Mouse (Mus musculus) lung, embryonic 14.5 days (tissue): ENCODE measurements around the gene Tspan9. TPM values are rescaled to one million over a fixed set of nuclear protein-coding genes. Genes with fewer than 3 reads are reported as not detected.
A peak's percentile ranks its signal among the peaks of the same experiment; 100 is the strongest.

Experiments used
- ATAC-seq: fragments of 200-750 bp; cut with Nextera tagmentation; 2 replicates; pipeline ENCODE4 v1.8.0; 2017; ENCODE audit warnings: mild to moderate bottlenecking, moderate TSS enrichment, moderate library complexity; ENCODE audit not compliant: insufficient read depth
- DNase-seq: peaks from one replicate; pipeline ENCODE4 v3.0.0-alpha.2; 2015
- H3K27ac ChIP-seq: fragments of 300-500 bp; sonication (generic); 2 replicates; pipeline ENCODE4 v1.5.1; 2014; ENCODE audit warnings: low read depth, mild to moderate bottlenecking, moderate library complexity
- H3K27me3 ChIP-seq: fragments of 300-500 bp; sonication (generic); 2 replicates; pipeline ENCODE4 v1.6.1; 2014; ENCODE audit warnings: low read length, control low read depth; ENCODE audit not compliant: insufficient read depth
- H3K36me3 ChIP-seq: fragments of 300-500 bp; sonication (generic); 2 replicates; pipeline ENCODE4 v1.6.1; 2014; ENCODE audit warnings: control low read depth; ENCODE audit not compliant: insufficient read depth
- H3K4me1 ChIP-seq: fragments of 300-500 bp; sonication (generic); 2 replicates; pipeline ENCODE4 v1.6.1; 2014; ENCODE audit warnings: antibody characterized with exemption, control low read depth; ENCODE audit not compliant: insufficient read depth
- H3K4me2 ChIP-seq: fragments of 300-500 bp; sonication (generic); 2 replicates; pipeline ENCODE4 v1.6.1; 2014; ENCODE audit warnings: mild to moderate bottlenecking
- H3K4me3 ChIP-seq: fragments of 300-500 bp; sonication (generic); 2 replicates; pipeline ENCODE4 v1.5.1; 2014; ENCODE audit warnings: low read depth, low read length
- H3K9ac ChIP-seq: fragments of 300-500 bp; sonication (generic); 2 replicates; pipeline ENCODE4 v1.6.1; 2014
- H3K9me3 ChIP-seq: fragments of 300-500 bp; sonication (generic); 2 replicates; pipeline ENCODE4 v1.6.1; 2016; ENCODE audit warnings: low read depth, low read length, control low read depth
- CTCF ChIP-seq: IDR thresholded peaks from 2 replicates; pipeline ENCODE4 v1.5.1; 2016; ENCODE audit warnings: antibody characterized with exemption, low read depth
- WGBS: fragments of 180-500 bp; shearing (Covaris S2); extraction: QIAGEN DNeasy Blood & Tissue Kit; methylation state at CpG from one replicate; pipeline ENCODE4 v1.1.7; 2014; 5-methylcytosine and 5-hydroxymethylcytosine counted together
- polyA plus RNA-seq: library from polyadenylated mRNA; unstranded; fragments of >200 nt; fragmentation: Nextera tagmentation; extraction: Ambion mirVana; gene quantifications from 2 replicates; pipeline ENCODE4 v1.2.1, GENCODE M21; 2014

Gene Tspan9
- polyA plus RNA-seq, 1 experiment from 2014 or later: 118 TPM

DNA sequence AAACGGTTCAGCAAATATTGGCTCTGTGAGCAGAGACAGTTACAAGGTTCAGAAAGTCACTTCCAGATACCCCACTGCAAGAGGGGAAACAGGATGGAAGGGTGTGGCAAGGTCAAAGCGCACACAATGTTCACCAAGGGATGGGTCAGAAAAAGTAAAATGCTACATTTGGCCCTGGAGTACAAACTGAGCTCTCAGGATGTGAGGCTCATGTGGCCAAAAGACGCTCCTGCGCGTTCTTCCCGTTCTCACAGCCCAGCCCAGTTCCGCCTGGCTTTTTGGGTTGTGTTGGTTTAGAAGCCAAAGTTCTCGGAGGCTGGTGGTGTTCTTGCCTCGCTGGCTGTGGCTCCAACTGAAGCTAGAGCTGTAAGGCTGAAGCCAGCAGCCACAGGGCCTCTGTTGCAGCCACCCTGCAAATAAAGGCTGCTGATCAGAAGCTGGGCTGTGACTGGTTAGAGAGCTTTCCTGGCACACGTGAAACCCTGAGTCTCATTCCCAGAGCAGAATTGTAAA is 9.7 kb downstream of the Tspan9 start:
- Histone ChIP-seq H3K9ac (no peak overlapping the region), H3K36me3 (peaks cover 6% of the 10 kb centered on the region; the same call in 1 of the 2 replicates), H3K27ac (peak overlapping the region; percentile 65; the same call in 1 of the 2 replicates), H3K9me3 (no peaks in the 10 kb centered on the region), H3K27me3 (no peaks in the 10 kb centered on the region), H3K4me1 (peaks cover 13% of the 10 kb centered on the region; the same call in 1 of the 2 replicates), H3K4me2 (peak overlapping the region; percentile 23; the same call in 1 of the 2 replicates), H3K4me3 (no peak overlapping the region)
- WGBS: 58% methylated on average over 10 of the region's 10 CpGs
- ATAC-seq (0 out of 2 replicates have a peak, but pooled peaks have one; percentile 5), DNase-seq (no peak)
- TF ChIP-seq CTCF: no peak

DNA sequence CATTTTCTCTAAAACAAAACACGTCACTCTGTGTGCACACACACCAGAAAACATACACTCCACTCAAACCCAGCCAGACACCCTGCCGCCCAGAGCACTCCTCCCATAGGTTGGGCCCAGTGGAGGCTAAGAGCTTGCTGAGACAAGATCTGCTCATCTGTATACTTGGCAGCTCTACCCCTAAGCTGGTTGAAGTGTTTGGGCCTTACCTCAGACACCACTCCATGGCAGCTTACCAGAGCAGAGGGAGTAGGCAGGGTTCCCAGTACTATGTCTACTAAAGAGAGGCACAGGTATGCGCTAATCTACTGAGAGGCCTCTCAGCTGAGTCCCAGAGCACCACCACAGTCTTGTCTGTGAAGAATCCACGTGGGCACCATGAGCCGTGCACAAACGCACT is 10.8 kb downstream of the Tspan9 start:
- H3K27ac ChIP-seq: no peak overlapping the region
- H3K9ac ChIP-seq: no peak overlapping the region
- DNase-seq (no peak), ATAC-seq (peak; percentile 39)
- no peak for TF ChIP-seq CTCF
- no peak overlapping the region for H3K4me3 ChIP-seq
- peaks cover 9% of the 10 kb centered on the region; the same call in 1 of the 2 replicates for H3K36me3 ChIP-seq
- peaks cover 13% of the 10 kb centered on the region; the same call in 1 of the 2 replicates for H3K4me1 ChIP-seq
- WGBS: 83% methylated on average over 6 of the region's 6 CpGs
- H3K4me2 ChIP-seq: no peak overlapping the region
- H3K27me3 ChIP-seq: no peaks in the 10 kb centered on the region
- H3K9me3 ChIP-seq: no peaks in the 10 kb centered on the region

DNA sequence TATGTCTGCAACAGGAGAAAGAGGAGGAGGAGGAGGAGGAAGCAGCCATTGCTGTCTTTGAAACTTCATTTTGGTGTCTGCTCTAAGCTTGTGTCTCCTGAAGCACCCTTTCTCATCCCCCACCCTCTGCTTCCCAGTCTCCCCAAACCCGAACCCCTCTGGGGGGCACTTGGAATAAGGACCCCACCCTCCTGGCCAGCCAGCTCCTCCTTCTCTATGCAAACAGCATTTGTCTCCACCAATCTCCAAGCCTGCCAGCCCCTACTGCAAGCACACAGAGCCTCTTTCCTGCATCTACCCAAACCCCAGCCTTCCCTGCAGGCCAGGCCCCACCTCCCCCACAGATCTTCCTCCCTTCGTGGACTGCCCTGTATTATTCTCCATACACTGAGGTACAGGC is 12.0 kb downstream of the Tspan9 start:
- no peak overlapping the region for H3K4me2 ChIP-seq
- H3K27ac ChIP-seq: no peak overlapping the region
- peaks cover 13% of the 10 kb centered on the region; the same call in 1 of the 2 replicates for H3K4me1 ChIP-seq
- no peak for ATAC-seq
- no peaks in the 10 kb centered on the region for H3K9me3 ChIP-seq
- no peak overlapping the region for H3K9ac ChIP-seq
- WGBS: 50% methylated on average over 2 of the region's 2 CpGs
- H3K36me3 ChIP-seq: peaks cover 9% of the 10 kb centered on the region; the same call in 1 of the 2 replicates
- no peak overlapping the region for H3K4me3 ChIP-seq
- no peak for TF ChIP-seq CTCF
- DNase-seq: no peak
- no peaks in the 10 kb centered on the region for H3K27me3 ChIP-seq

DNA sequence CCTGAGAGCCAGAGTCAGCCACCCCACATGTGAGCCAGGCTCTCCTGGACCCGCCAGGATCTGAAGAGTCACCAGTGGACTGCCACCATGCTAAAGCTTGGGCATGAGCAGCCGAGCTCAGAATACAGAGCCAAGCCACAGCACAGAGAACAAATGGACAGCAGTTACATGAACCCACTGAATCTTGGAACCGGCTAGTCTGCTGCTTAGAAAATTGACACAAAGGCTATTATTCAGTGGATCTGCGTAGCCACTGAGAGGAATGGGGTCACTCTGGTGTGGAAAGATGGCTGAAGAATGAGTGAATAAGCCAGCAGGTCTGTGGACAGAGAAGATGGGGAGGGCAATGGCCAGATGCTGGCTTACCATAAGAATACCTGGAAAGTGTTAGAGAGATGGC is 12.7 kb downstream of the Tspan9 start:
- Histone ChIP-seq H3K9me3 (no peaks in the 10 kb centered on the region), H3K4me1 (peaks cover 13% of the 10 kb centered on the region; the same call in 1 of the 2 replicates), H3K4me3 (no peak overlapping the region), H3K27me3 (no peaks in the 10 kb centered on the region), H3K9ac (no peak overlapping the region), H3K27ac (no peak overlapping the region), H3K36me3 (peaks cover 9% of the 10 kb centered on the region; the same call in 1 of the 2 replicates), H3K4me2 (no peak overlapping the region)
- TF ChIP-seq CTCF: no peak
- 79% methylated on average over 4 of the region's 4 CpGs for WGBS
- no peak for DNase-seq
- no peak for ATAC-seq

DNA sequence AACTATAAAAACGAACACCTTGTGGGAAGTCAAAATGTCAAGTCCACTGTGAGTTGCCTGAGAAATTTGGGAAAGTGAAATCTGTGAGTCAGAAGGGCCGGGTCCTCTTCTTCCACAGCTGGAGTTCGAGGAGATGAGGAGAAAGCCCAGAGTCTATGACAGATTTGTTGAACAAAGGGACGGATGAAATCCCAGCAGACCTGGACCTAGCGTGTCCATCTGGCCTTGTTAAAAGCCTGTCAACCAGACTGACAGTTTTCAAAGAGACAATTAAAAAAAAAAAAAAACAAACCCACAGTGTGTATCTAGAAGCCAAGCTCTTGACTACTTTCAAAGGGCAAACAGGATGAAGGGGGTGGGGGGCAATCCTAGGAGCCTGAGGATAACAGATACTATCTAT is 14.0 kb downstream of the Tspan9 start:
- Histone ChIP-seq H3K9me3 (no peaks in the 10 kb centered on the region), H3K4me1 (peaks cover 18% of the 10 kb centered on the region), H3K27me3 (no peaks in the 10 kb centered on the region), H3K9ac (no peak overlapping the region), H3K27ac (no peak overlapping the region), H3K36me3 (peaks cover 9% of the 10 kb centered on the region; the same call in 1 of the 2 replicates), H3K4me3 (no peak overlapping the region), H3K4me2 (no peak overlapping the region)
- DNase-seq (no peak), ATAC-seq (no peak)
- WGBS: 64% methylated on average over 5 of the region's 5 CpGs
- no peak for TF ChIP-seq CTCF

DNA sequence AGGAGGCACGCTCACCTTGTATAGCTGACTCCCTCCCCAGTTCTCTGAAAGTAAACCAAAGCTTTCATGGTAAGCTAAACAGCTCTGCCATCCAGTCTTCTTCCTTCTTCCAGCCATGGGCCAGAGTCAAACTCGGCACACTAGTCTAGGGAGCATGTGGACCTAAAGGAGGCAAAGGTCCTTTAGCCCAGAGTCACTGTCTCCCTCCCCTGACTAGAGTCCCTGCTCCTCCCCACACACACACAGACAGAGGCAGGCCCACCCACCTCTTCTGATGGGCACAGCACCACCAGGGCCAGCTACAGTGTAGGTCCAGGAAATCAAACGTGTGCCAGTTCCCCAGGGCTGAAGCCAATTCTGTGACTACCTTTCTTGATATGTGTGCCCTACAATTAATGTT is 16.1 kb downstream of the Tspan9 start:
- Histone ChIP-seq H3K4me1 (peaks cover 28% of the 10 kb centered on the region), H3K27ac (no peak overlapping the region), H3K4me2 (no peak overlapping the region), H3K27me3 (no peaks in the 10 kb centered on the region), H3K9ac (no peak overlapping the region), H3K36me3 (peaks cover 11% of the 10 kb centered on the region; the same call in 1 of the 2 replicates), H3K9me3 (no peaks in the 10 kb centered on the region), H3K4me3 (no peak overlapping the region)
- ATAC-seq: no peak
- TF ChIP-seq CTCF: no peak
- 72% methylated on average over 3 of the region's 3 CpGs for WGBS
- DNase-seq: no peak

DNA sequence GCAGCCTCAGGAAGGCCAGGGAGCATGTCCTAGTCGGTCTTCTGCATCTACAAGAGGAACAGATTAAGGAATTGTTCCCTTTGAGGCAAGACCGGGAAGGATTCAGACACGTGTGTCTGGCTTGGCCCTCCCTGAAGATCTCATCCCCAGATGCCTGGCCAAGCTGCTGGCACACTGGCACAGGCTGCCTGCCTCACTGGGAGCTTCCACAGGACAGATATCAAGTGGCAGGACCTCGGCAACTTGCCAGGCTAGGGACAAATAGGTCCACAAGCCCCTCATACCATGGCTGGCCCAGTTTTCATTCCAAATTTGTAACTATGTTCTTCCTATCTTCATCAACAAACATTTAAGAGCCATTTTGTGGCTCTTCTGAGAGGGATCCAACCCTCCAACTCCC is 16.5 kb downstream of the Tspan9 start:
- Histone ChIP-seq H3K36me3 (peaks cover 11% of the 10 kb centered on the region; the same call in 1 of the 2 replicates), H3K4me1 (peaks cover 29% of the 10 kb centered on the region), H3K9me3 (no peaks in the 10 kb centered on the region), H3K4me2 (no peak overlapping the region), H3K9ac (no peak overlapping the region), H3K27me3 (no peaks in the 10 kb centered on the region), H3K27ac (no peak overlapping the region), H3K4me3 (no peak overlapping the region)
- DNase-seq (no peak), ATAC-seq (no peak)
- WGBS: 75% methylated on average over 4 of the region's 4 CpGs
- TF ChIP-seq CTCF: no peak

DNA sequence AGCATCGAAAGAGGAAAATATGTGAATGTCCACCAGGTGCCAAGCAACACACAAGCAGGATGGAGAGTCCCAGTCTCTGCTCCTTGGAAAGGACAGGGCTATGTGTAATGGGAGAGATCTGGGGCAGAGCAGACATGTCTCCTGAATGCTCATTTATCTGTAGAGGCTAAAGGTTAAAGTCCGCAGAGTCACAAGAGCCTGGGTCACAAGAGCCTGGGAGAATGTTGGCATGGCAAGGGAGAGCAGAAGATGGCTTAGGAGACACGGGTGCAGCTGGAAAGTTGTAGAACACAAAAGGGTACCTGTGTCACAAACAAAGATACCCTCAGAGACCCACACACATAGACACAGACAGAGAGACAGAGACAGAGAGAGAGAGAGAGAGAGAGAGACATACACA is 17.9 kb downstream of the Tspan9 start:
- no peak overlapping the region for H3K9ac ChIP-seq
- H3K4me2 ChIP-seq: no peak overlapping the region
- no peak overlapping the region for H3K4me3 ChIP-seq
- WGBS: 63% methylated on average over 3 of the region's 3 CpGs
- no peaks in the 10 kb centered on the region for H3K27me3 ChIP-seq
- no peak overlapping the region for H3K27ac ChIP-seq
- no peaks in the 10 kb centered on the region for H3K9me3 ChIP-seq
- peaks cover 11% of the 10 kb centered on the region; the same call in 1 of the 2 replicates for H3K36me3 ChIP-seq
- ATAC-seq: no peak
- TF ChIP-seq CTCF: no peak
- no peak for DNase-seq
- peaks cover 31% of the 10 kb centered on the region for H3K4me1 ChIP-seq
